Comparison of ENCODE assay signal across 8 mouse cellular contexts in the genomic region with DNA sequence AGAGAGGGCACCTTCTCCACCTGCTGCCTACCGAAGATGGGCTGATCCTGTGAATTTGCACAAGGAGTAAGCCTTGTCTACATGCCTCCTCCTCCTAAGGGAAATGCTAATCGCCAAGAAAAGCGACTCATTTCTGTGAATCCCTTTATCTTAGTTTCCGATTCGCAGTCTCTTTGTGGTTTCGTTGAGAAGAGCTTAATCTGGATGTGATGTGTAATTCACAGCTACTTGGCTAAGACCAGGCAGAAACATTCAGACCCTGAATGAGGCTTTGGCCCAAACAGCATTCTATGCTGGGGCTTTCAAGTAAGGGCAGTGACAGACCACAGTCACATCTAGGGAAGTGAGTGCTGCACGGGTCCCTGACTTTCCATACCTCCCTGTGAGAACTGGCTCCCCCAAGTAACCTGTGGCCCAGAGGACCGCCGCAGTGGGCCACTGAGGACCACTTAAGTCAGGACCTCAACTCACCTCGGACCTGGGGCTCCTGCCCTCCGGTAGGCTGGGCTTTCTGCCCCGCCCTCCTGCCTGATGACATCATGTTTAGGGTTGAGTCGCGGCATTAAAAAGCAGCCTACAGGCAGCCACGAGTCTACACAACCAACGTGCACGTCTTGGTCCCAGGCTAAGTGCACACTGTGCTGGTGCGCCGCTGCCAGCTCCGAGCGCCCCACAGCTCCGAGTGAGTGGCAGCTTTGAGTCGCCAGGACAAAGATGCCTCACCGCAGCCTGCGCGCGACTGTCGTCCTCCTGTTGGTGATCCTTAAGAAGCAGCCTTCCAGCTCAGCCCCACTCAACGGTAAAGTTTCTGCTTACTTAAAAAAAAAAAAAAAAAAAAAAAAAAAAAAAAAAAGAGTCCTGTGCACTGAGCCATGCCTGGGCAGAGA. TPM values are rescaled to one million over a fixed set of nuclear protein-coding genes. Genes with fewer than 3 reads are reported as not detected.
DNase-seq lines count a peak whose midpoint lies in the region; ATAC-seq and TF ChIP-seq lines count a peak whose summit lies in the region.

TSS of gene Car12 (plus strand) at position 552 of the 887 bp plus-strand sequence.

- no peaks in the 10 kb centered on the region for H3K9me3 ChIP-seq in heart, embryonic 14.5 days (ENCODE audit: control insufficient read depth, low read length)

- no peak for ATAC-seq in heart, embryonic 14.5 days (ENCODE audit: insufficient number of reproducible peaks, insufficient read depth, low FRiP score, low read depth)

- TF ChIP-seq CTCF in testis, adult 2 months (IDR thresholded peaks at IDR 0.05; ENCODE audit: control insufficient read depth, insufficient read depth, insufficient replicate concordance, low read depth, low read length) = no peak

- WGBS in heart, embryonic 14.5 days = 11% methylated on average over 29 of the region's 29 CpGs

- no peak within 1 kb of the TSS for H3K27ac ChIP-seq in testis, adult 2 months (ENCODE audit: control insufficient read depth, insufficient read depth, low read depth, low read length)
- no peak within 1 kb of the TSS for H3K27ac ChIP-seq in heart, embryonic 14.5 days (replicated peaks in 1 of 2; ENCODE audit: control insufficient read depth in 1 of 2, insufficient read depth in 1 of 2, low read depth in 2 of 2, low read length in 2 of 2)

- H3K36me3 ChIP-seq in testis, adult 2 months (ENCODE audit: control insufficient read depth, insufficient read depth, low read length) = no peaks in the 10 kb centered on the region
- H3K36me3 ChIP-seq in heart, embryonic 14.5 days (ENCODE audit: control insufficient read depth, insufficient read depth, low read length) = no peaks in the 10 kb centered on the region
- H3K36me3 ChIP-seq in splenic B cell, adult 2 months (ENCODE audit: control insufficient read depth, insufficient read depth, low read length, poor library complexity, severe bottlenecking) = no peaks in the 10 kb centered on the region

- H3K4me3 ChIP-seq in testis, adult 2 months (ENCODE audit: control insufficient read depth, low read depth, low read length) = peak within 1 kb of the TSS; percentile 13
- peak within 1 kb of the TSS; percentile 44 to 49 for H3K4me3 ChIP-seq in heart, embryonic 14.5 days (ENCODE audit: control insufficient read depth in 1 of 2, insufficient read depth in 1 of 2, low read depth in 1 of 2, low read length in 2 of 2)

- peak within 1 kb of the TSS; percentile 60 for H3K9ac ChIP-seq in heart, embryonic 14.5 days (ENCODE audit: low read length)

- H3K4me2 ChIP-seq in heart, embryonic 14.5 days (ENCODE audit: low read length) = peak within 1 kb of the TSS; percentile 84

- no peak for DNase-seq in testis, postnatal 14 days (ENCODE audit: low spot score)
- DNase-seq in cerebellum, postnatal 10 days = peak; percentile 42 to 60
- peak; percentile 59 to 81 for DNase-seq in kidney, postnatal 36 days
- DNase-seq in lung, postnatal 4 days = peak; percentile 15 to 32
- DNase-seq in splenic B cell, adult 2 months (ENCODE audit: low read depth, low spot score) = peak; percentile 52
- no peak for DNase-seq in urinary bladder, postnatal 10 days (ENCODE audit: low spot score)

- no peak for TF ChIP-seq POLR2A in testis, adult 2 months (IDR thresholded peaks at IDR 0.05; ENCODE audit: control insufficient read depth, low read depth, low read length)

- no peaks in the 10 kb centered on the region for H3K27me3 ChIP-seq in testis, adult 2 months (ENCODE audit: control insufficient read depth, insufficient read depth, low read length)
- H3K27me3 ChIP-seq in heart, embryonic 14.5 days (ENCODE audit: control insufficient read depth, insufficient read depth, low read length) = peaks cover 22% of the 10 kb centered on the region; the same call in 1 of the 2 replicates
- H3K27me3 ChIP-seq in splenic B cell, adult 2 months (ENCODE audit: control insufficient read depth, insufficient read depth, low read length, poor library complexity, severe bottlenecking) = no peaks in the 10 kb centered on the region

- peaks cover 14% of the 10 kb centered on the region for H3K4me1 ChIP-seq in testis, adult 2 months (ENCODE audit: control insufficient read depth, insufficient read depth, low read length)
- peaks cover 9 to 15% of the 10 kb centered on the region in 2 experiments; a peak in 2 of 4 replicates for H3K4me1 ChIP-seq in heart, embryonic 14.5 days (ENCODE audit: control insufficient read depth in 2 of 2, insufficient read depth in 2 of 2, low read length in 2 of 2)

RNA-seq across cellular contexts. Expression of gene Car12, which starts in this region (rescaled TPM):
- 1.5 and 1.9 TPM in 2 replicates for polyA plus RNA-seq in testis, adult 2 months (2012; rRNA removed)
- 0.26 and 0.42 TPM in 2 replicates for polyA plus RNA-seq in heart, embryonic 14.5 days (2014; fragmentation: Nextera tagmentation; extraction: Ambion mirVana)

Comparison
In these comparisons a context has a peak if more than half of its experiments do, and no peak if none do; other contexts are left out.
1. DNase-seq: peak in cerebellum, postnatal 10 days (2 of 2), kidney, postnatal 36 days (2 of 2), lung, postnatal 4 days (2 of 2) and splenic B cell, adult 2 months (single experiment); none in testis, postnatal 14 days (single experiment) and urinary bladder, postnatal 10 days (single experiment).